Mouse (Mus musculus): ENCODE results near the gene Cyp2d10. TPM values are rescaled to one million over a fixed set of nuclear protein-coding genes. Genes with fewer than 3 reads are reported as not detected.

Gene Cyp2d10
- not detected in 2 replicates for polyA plus RNA-seq (2015; fragmentation: Nextera tagmentation; extraction: Ambion mirVana)

DNA sequence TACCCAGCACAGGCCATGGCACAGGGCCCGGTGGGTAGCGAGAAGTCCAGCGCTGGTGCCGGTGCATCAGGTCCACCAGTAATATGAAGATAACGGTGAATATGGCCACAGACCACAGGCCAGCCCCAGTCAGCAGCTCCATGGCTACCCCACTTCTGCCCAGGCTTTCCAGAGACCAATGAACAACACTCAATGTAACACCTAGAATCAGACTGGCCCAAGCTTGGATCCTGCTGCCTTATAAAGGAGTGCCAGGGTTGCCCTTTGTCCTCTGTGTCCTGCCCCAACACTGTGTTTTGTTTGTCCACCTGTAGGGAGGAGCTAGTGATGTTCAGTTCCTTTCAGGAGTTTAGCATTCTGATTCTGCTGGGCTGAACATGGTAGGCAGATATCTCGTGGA lies at the start of gene Cyp2d10:
Cyp2d10 (minus strand) TSS at position 215 of the 400 bp plus-strand sequence.

DNA sequence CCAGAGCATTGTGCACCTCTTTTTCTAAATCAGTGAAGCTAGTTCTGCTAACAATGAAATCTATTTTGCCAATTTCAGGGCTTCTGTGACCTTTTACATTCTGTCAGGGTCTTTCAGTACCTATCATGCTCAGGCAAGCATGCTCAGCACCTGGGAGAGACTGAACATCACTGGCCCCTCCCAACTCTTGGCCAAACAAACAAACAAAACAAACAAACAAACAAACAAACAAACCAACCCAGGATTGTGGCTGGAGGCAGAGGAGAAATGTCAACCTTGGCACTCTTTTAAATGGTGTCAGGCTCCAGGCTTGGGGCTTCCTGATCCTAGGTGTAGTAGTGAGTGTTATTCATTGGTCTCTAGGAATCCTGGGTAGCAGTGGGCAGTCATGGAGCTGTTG lies 26.1 kb upstream of the Cyp2d10 start, which contains the start of gene Cyp2d9:
Cyp2d9 (plus strand) TSS at position 301 of the 400 bp plus-strand sequence.

DNA sequence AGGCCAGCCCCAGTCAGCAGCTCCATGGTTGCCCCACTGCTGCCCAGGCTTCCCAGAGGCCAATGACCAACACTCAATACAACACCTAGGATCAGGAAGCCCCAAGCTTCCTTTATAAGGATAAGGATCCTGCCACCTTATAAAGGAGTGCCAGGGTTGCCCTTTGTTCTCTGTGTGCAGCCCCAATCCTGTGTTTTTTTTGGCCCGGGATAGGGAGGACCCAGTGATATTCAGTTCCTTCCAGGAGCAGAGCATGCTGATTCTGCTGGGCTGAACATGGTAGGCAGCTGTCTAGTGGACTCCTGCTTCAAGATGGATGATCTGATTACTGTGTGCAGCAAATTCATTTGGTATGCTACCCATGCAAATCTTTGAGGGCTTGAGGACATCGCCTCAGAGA lies 13.1 kb downstream of the Cyp2d10 start, which contains the start of gene Cyp2d11:
Cyp2d11 (minus strand) TSS at position 101 of the 400 bp plus-strand sequence.

DNA sequence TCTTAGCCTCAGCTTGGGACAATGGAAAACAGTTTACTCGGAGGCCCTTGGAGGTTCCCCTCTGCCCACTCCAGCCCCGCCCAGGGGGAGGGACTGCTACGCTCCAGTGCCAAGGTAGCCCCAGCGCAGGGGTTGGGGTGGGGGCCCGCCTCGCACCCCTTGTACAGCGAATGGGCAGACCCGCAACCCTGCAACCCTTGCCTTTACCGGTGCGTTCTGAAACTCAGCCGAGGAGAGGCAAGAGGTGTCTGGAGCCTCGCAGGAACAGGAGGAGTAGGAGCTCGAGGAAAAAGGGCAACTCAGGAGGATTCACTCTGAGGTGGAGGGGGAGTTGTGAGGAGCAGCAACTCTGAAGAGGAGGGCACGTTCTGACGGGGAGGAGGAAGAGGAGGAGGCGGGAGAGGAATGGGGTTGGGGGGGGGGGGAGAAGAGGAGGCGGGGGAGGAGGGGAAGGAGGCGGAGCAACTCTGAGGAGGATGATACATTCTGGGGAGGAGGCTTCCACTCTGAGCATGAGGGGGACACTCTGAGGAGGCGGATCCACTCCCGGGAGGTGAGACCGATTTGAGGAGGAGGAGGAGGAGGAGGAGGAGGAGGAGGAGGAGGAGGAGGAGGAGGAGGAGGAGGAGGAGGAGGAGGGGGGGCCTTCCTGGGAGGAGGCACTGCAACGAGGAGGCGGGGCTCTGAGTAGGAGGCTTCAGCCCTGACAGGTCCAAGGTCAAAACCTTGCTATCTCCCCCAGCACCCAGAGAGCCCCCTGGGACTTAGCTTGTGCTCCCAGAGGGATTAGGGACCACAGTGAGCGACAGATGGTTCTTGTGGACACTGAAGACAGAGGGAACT lies 26.9 kb downstream of the Cyp2d10 start, which contains the start of gene Cyp2d22:
Cyp2d22 (minus strand) TSS at position 390 of the 843 bp plus-strand sequence.

DNA sequence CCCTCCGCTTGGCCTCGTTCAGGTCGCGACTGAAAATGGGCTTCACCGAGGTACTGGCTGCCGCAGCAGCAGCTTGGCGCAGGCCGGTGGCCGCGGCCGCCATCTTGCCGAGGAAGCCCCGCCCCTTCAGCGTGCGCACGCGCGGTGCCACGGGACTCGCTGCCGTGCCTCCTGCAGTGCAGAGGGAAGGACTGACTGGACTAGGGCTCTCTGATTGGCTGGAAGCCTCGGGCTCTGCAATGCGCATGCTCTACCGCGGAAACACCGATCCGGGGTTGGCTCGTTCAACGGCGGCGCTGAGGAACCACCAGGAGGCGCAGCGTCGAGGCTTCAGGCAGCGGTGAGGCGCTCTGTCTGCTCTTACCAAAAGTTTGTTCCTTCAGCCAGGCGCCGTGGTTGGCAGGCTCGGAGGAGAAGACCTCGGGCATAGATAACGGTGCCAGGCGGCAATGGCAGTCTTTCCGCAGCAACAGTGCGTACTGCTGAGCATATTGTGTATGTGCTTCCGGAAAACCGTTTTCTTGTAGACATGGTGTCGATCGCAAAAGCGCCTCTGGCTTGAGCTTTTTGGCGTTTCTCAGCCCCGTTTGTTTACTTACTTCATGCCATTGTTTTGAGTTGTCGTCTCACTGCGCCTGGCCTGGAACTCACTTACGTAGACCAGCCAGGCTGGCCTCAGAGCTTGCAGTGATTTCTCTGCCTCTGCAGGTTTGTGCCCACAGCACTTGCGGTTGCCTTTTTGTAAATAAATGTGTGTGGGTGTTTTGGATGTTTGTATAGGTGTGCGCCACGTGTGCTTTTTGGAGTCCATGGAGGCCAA lies 52.7 kb downstream of the Cyp2d10 start, which contains the start of gene Ndufa6:
Ndufa6 (minus strand) TSS at position 197 of the 820 bp plus-strand sequence.

Small RNA genes within 50 kb of the gene (microRNA-seq; reads per million reads assigned to microRNA genes)
- gene Gm25990 (not detected), gene Gm27331 (not detected), gene Gm27622 (not detected), gene Mir7684 (not detected)

Other genes with a start within 250 kb of the Cyp2d10 start
- gene Shisa8, start 194.4 kb downstream of the Cyp2d10 start, polyA plus RNA-seq (2015; fragmentation: Nextera tagmentation; extraction: Ambion mirVana): 18.3 and 22.7 TPM in 2 replicates
- 0.97 and 1.0 TPM in 2 replicates for gene Tnfrsf13c, start 182.8 kb downstream of the Cyp2d10 start, polyA plus RNA-seq (2015; fragmentation: Nextera tagmentation; extraction: Ambion mirVana)
- 18.2 and 19.0 TPM in 2 replicates for gene Cenpm, start 162.4 kb downstream of the Cyp2d10 start, polyA plus RNA-seq (2015; fragmentation: Nextera tagmentation; extraction: Ambion mirVana)
- 13.7 and 17.9 TPM in 2 replicates for gene 1500009C09Rik, start 154.8 kb downstream of the Cyp2d10 start, polyA plus RNA-seq (2015; fragmentation: Nextera tagmentation; extraction: Ambion mirVana)
- gene Sept3, start 132.3 kb downstream of the Cyp2d10 start, polyA plus RNA-seq (2015; fragmentation: Nextera tagmentation; extraction: Ambion mirVana): 311 and 334 TPM in 2 replicates
- 0.32 and 0.43 TPM in 2 replicates for gene Wbp2nl, start 108.2 kb downstream of the Cyp2d10 start, polyA plus RNA-seq (2015; fragmentation: Nextera tagmentation; extraction: Ambion mirVana)
- gene Naga, start 68.3 kb downstream of the Cyp2d10 start, polyA plus RNA-seq (2015; fragmentation: Nextera tagmentation; extraction: Ambion mirVana): 36.0 and 38.9 TPM in 2 replicates
- gene Pheta2, start 68.3 kb downstream of the Cyp2d10 start, polyA plus RNA-seq (2015; fragmentation: Nextera tagmentation; extraction: Ambion mirVana): 1.4 and 1.5 TPM in 2 replicates
- gene Smdt1, start 68.2 kb downstream of the Cyp2d10 start, polyA plus RNA-seq (2015; fragmentation: Nextera tagmentation; extraction: Ambion mirVana): 467 TPM in 2 replicates
- 557 and 602 TPM in 2 replicates for gene Ndufa6, start 52.9 kb downstream of the Cyp2d10 start, polyA plus RNA-seq (2015; fragmentation: Nextera tagmentation; extraction: Ambion mirVana)
- gene Cyp2d22, start 26.9 kb downstream of the Cyp2d10 start, polyA plus RNA-seq (2015; fragmentation: Nextera tagmentation; extraction: Ambion mirVana): 5.4 and 6.0 TPM in 2 replicates
- gene Cyp2d11, start 13.2 kb downstream of the Cyp2d10 start, polyA plus RNA-seq (2015; fragmentation: Nextera tagmentation; extraction: Ambion mirVana): not detected in 2 replicates
- gene Cyp2d9, start 26.2 kb upstream of the Cyp2d10 start, polyA plus RNA-seq (2015; fragmentation: Nextera tagmentation; extraction: Ambion mirVana): not detected in 2 replicates
- not detected in 2 replicates for gene Cyp2d12, start 147.9 kb upstream of the Cyp2d10 start, polyA plus RNA-seq (2015; fragmentation: Nextera tagmentation; extraction: Ambion mirVana)
- gene Cyp2d34, start 213.8 kb upstream of the Cyp2d10 start, polyA plus RNA-seq (2015; fragmentation: Nextera tagmentation; extraction: Ambion mirVana): not detected in 2 replicates

All from neural tube, postnatal 0 days (tissue).